Mouse (Mus musculus) cerebellum, adult 11 months (tissue): ENCODE measurements at regions not wholly inside any gene's neighbourhood (a gene's known extent, or its start where the extent isn't known, plus 50 kb on each side); places are given as distances from the start of the nearest gene placed in this dataset.
"Not testable (repeated sequence)": the region's sequence is repeated elsewhere in the genome, so short reads cannot be mapped to it uniquely, and the experiment has no call there.

Experiments
- DNase-seq: peaks from one replicate; pipeline ENCODE4 v3.0.0; 2022

DNA sequence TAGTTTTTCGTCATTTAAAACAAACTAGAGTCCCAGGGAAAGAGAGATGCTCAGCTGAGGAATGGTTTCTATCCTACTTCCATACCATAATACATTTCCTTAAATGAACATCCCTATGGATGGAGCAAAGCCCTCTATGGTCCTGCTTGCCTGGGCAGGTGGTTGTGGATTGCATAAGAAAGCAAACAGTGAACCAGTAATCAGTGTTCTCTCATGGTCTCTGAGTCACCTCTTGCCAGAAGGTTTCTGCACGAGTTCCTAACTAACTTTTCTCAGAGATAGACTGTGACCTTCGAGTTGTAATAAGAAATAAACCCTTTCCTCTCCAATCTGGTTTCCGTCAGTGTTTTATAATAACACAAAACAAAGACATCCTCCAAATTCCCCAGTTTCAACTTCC, 62.9 kb upstream of the Bet1 start:
- DNase-seq: no peak

DNA sequence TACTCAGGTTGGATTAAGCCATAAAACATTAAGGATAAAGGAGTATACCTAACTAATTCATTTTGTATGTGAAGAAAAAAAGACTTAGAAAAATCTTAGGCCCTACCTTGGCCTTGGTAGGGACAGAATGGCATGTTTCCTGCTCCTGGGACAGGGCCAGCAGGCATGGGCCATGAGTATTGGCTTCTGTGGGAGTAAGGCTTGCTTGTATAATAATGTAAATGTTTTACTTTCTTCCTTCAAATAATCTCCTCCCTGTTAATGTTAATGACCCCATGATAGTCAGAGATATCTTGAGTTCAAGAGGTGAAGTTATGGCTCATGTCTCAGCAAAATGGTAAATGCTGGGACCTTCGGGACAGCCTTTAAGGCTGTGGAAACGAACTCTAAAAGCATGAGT, 71.5 kb upstream of the Bet1 start:
- DNase-seq: no peak

DNA sequence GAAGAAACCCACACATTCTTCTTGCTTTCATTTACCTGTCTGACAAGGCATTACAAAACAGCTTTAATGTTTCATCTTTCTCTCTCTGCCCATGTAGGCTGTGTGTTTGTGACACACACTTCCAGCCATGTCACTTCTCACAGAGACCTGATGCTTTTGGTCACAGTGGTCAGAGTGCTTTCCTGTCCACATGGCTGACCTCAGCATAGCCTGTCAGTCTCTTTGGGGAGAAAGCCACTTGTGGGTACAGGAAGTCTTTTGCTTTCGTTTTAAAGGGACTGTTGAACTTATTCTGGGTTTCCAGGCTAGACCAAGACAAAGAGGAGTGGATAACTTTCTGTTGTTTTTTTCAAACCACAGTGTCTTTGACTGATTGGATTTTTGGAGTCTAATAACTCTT, 77.0 kb upstream of the Bet1 start:
- DNase-seq: no peak

DNA sequence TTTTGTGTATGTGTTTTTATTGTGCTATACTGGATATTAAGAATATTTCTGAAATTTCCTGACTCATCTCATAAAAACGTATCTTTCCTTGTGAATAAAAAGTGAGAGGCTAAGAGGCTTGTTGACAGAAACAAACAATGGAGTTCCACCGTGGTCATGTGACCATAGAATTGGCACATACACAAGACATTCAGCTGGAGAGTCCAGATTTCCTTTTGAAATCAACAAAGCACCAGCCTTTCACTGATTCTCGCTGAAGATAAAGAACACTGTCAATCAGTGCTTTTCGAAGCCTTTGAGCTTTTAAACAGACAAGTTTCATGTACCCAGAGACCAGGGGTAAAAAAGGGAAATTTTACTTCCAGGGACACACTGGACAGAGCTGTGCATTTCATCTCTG, 80.3 kb upstream of the Bet1 start:
- no peak for DNase-seq

DNA sequence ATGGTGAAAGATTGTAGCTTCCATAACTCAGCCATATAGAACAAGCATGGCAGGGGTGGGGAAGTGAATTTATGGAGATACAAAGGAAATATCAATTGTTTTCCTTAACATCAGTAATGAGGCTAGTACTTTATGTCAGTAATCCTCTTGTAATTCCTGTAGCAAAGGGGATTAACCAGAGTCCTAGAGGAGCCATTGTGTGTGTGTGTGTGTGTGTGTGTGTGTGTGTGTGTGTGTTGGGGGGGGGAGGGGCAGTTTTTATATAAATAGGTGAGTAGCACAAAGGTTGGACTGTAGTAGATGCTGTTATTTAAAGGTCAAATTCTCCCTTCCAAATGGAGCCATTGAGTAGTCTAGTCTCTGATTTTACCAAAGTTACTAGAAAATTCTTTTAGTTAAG, 81.0 kb upstream of the Bet1 start:
- no peak for DNase-seq

DNA sequence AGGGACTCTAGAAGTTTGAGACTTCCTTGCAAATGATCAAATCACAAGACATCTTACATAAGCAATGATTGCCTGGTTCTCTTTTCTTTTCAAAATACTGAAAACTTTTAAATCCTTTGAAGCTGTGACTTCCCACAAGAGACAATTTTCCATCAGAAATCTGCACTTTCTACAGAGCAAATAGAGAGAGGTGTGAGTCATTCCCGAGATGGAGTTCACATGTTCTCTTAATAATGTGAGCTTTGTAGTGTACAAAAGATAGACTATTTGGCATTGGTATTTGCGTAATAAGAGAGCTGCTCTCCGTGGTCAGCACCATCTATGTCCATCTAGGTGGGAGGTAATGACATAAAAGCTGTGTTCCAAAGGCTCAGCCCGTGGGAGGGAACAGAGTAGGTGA, 84.8 kb upstream of the Bet1 start:
- no peak for DNase-seq

DNA sequence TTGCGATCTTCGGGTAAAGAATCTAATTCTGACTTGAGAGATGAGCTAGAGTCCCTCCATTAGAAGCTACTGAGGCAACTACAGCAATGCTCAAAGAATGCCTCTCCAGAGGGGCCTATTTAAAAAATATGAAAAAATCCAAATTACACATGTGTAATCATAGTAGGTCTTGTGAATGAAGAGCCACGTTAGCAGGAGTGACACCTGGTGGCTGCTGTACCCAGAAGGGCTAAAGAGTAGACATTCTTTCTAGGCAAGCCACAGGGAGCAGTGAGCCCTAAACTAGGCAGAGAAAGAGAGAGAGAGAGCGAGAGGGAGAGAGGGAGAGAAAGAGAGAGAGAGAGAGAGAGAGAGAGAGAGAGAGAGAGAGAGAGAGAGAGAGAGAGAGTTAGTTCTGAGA, 100.9 kb upstream of the Bet1 start:
- no peak for DNase-seq

DNA sequence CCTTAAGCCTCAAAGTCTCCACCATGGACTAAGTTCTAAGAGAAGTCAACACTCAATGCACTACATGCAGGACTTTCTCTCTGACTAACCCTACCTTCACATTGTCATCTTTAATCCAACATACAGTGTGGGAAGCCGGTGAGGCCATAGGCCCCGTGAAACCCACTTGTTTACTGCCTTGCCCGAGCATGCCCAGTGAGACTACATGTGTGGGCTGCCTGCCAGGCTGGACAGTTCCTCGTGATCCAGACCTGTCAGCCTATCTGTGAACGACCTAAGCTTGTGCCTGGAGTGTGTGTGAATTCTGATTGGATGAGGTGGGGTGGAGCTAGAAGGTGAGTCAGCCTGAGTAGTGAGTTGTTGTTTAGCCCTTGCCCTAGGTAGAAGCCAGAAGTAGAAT, 104.2 kb upstream of the Bet1 start:
- DNase-seq: not testable (repeated sequence)

DNA sequence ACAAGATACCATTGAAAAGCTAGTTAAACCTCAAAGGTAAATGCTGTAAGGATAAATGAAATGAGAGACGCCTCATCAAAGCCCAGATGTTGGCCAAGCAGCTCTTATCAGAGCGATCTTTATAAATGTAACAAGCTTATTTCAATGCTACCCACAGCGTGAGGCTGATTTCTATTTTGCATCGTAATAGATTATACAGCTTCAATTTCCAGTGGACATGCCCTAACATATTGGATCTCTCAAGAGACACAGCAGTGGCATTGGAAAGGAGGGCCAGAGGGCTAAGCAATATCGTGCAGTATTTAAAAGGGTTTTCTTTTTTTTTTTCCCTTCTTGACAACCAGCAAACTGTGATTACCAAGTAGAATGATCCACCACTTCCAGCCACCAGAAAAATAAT, 106.5 kb upstream of the Bet1 start:
- no peak for DNase-seq

DNA sequence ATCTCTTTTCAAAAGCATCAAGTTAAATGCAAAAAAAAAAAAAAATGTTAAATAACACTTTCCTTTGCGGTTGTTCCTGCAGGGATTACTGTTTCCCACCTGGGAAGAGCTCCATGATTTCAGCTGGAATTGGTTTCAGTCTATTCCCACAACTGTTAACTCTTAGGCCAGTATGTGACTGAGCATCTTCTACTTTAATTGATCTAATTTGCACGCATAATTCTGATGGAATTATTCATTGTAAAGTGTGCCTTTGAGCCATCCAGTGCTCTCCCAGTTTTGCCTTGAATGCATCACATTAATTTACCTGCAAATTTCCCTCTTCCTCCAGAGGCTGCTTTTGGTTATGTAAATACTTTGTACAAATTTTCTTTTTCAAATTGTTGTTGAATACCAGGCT, 114.4 kb upstream of the Bet1 start:
- DNase-seq: no peak

DNA sequence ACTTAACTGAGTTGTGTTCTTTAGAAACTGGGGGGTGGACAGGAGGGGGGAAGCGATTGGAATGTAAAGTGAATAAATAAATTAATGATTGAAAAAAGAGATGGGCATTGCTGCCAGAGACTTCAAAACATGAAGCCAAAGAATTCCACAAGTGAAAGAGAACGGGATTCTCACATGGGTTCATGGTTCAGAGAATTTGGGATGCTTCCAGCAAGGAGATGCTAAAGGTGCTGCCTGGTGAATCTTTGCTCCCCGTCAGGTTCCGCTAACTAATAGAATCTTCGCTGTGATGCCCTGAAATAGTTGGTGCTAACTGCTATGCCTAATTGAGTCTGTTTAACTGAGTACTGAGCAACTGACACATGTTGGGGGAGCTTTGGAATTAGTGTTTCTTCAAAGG, 118.9 kb upstream of the Bet1 start:
- DNase-seq: no peak

DNA sequence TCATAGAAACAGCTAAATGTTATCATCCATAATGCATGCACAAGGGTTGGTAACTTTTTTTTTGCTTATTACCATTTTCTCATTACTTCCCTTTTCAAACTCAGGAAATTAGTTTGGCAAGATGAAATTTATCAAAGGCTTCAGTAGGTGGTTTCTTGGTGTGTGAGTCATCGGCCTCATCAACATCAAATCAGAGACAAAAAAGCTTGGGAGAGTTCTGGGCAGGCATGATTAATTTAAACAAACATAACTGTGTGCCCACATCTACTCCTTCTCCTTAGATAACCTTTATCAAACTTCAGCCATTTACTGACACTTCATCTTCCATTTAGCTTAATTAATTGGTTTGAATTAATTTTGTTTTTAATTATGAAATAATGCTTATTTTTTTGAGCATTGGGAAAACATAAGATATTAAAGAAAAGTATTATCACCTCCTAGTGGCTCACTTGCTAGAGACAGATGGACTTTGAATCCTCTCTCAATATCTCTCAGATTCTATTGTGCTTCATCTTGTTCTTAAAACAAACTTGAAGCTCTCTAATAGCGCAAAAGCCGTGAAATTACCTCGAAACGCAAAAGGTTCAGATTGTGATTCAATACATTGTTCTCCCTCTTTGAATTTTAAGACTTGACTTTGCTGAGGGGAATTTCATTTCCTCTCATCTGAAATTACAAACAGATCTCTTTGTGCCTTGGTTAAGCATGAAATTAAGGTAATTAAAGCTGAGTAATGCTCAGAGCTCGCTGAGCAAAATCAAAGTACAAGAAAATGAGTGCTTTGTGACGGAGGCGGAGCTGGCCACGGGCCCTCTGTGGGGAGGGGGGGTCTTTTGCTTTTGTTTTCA, 158.7 kb upstream of the Bet1 start:
- no peak for DNase-seq

DNA sequence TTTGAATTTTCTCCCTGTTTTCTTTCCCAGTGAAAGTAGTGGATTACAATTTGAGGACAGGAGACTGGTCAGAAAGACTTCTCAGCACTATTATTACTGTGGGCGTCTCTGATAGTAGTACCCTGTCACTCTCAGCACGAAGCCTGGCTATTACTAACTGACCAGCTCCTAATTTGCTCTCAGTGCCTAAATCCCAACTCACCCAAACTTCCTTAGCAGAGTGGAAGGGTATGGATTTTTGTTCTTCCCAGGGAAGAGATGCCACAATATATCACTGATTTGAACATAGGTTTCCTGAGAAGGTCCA, 159.3 kb upstream of the Bet1 start:
- no peak for DNase-seq

DNA sequence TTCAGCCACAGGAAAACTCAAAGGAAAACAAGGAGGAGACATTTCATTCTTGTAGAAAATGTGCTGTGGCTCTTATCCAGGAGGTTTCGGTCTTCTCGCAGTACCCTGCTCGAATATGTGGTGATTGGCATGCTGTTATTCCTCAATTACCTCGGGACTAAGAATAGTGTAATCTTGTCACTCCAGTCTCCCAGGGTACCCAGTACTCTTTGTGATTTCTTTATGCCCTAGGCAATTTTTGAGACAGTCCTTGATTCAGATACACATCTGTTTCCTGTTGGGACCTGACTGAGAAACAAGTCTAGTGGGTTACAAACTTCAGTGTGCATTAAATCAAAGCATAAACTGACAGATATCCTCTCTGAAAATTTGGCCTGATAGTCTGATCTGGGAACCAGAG, 189.8 kb upstream of the Bet1 start:
- no peak for DNase-seq

DNA sequence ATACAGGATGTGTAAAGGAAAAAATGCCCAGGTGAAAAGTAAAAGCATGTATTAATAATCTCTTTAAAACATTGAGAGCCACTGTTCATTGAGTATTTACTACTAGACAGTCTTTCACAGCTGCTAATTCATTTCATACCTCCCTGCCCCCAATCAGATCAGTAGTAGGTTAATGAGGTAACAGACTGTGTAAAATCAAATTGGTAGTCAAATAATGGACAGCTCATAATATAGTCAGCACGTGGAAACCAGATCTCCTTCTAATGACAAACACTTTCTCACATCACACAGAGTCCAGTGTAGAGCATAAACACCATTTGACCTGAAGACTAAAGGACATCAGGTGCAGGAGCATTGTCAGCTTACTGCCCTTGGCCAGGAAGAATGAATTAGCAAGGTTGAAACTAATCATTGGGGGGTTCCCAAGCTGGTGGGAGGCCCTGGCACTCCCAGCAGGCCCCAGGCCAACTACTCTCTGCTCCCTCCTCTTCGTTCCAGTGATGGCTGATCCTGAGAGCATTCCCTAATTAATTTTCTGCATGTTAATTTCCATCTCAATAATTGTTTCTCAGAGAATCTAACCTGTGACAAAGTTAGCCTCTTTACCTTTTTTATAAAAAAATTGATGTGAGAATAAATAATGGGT, 190.6 kb upstream of the Bet1 start:
- DNase-seq: no peak

DNA sequence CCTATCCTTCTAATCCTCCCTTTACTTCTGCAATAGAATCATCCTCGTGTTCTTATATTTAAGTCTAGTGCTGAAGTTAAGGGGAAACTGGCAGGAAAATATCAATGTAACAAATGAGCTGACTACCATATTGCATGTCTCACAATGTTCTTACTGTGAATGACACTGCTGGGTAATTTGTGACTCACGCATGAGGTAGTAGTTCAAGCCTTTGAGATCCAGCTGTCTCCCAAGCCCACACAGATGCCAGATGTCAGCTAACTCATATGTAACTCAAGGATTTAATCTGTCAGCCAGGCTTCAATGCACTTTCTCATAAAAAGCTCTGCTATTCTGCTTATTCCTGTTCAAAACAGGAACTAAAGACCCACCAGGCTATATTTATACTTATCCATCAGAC, 204.6 kb upstream of the Bet1 start:
- no peak for DNase-seq

DNA sequence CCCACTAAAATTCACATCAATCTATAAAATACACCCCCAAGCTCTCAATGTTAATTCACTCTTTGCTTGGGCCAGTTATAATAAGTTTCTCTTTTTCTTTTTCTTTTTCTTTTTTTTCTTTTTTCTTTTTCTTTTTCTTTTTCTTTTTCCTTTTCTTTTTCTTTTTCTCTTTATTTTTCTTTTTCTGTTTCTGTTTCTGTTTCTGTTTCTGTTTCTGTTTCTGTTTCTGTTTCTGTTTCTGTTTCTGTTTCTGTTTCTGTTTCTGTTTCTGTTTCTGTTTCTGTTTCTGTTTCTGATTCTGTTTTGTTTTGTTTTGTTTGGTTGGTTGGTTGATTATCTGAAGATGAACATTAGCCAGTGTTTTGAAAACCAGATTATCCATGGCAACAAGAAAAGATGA, 201.2 kb upstream of the Col1a2 start:
- not testable (repeated sequence) for DNase-seq

DNA sequence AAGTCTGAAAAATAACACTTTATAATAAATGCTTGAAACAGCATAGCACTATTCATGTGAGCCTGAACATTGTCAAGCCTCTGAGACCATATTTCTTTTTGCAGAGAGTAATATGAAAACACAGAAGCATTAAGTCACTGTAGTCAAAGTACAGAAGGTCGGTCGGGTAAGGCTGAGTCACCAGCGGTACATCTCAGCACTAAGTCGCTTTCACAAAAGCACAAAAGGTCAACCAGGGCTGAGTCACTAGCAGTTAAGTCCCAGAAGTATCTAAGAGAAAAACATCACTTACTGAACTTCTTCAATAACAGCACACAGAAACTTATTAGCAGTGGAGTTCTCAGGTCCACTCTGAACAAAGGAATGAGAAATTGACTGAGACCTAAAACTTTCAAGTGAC, 154.7 kb upstream of the Col1a2 start:
- no peak for DNase-seq

DNA sequence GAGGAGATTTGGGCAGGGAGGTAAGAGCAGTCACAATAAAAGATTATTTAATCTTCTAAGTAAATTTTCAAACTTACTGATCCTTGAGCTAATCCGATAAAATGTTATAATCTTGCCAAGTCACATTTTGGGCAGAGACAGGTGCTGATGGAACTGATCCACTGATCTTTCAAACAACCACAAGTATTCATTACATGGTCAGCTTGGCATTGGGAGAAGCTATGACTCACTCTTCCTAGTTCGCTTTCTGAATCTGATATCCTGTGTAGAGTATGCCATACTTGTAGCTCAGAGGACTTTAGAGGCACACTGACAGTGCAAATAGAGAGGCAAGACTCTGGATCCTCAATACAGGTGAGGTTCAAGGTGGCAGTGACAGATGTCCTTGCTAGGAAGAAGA, 142.4 kb upstream of the Col1a2 start:
- DNase-seq: no peak

DNA sequence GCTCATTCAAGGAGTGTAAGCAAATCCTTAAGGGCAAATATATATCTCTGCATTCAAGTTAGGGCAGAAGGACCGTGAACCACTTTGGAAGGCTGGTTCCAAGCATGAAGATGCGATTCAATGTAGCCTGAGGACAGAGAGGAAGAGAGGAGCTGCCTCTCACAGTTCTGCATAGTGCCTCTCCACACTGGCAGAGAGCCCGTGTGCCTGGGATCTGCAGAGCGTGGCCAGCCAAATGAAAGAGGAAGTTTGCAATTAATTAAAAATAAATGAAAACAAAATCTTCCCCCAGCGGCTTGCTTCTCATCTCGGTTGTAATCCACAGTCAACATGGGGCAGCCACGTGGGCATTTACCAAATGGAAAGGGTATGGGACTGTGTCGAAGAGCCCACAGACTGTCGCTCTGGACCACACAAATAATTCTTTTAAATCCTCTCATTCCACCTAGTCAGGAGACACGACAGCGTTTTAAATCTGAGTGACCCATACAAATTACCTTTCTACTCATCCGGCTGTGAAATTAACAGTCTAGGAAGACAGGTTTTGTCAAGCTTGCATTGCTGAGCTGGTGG, 129.1 kb upstream of the Col1a2 start:
- DNase-seq: no peak

DNA sequence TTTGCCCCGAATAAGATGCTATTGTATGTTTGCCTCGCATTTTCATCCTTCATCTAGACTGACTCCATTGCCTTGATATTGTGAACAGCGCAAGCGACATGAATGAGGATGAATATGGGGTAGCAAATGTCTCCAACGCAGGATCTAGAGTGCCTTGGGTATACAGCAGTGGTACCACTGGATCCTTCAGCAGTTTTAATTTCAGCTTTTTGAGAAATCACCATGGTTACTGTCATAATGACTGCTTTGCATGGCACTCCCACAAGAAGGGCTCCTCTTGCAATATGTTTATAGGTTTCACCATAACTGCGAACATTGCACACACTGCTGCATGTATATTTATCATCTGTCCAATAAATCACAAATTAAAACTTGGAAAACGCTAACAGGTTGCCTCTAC, 107.8 kb upstream of the Col1a2 start:
- DNase-seq: no peak

DNA sequence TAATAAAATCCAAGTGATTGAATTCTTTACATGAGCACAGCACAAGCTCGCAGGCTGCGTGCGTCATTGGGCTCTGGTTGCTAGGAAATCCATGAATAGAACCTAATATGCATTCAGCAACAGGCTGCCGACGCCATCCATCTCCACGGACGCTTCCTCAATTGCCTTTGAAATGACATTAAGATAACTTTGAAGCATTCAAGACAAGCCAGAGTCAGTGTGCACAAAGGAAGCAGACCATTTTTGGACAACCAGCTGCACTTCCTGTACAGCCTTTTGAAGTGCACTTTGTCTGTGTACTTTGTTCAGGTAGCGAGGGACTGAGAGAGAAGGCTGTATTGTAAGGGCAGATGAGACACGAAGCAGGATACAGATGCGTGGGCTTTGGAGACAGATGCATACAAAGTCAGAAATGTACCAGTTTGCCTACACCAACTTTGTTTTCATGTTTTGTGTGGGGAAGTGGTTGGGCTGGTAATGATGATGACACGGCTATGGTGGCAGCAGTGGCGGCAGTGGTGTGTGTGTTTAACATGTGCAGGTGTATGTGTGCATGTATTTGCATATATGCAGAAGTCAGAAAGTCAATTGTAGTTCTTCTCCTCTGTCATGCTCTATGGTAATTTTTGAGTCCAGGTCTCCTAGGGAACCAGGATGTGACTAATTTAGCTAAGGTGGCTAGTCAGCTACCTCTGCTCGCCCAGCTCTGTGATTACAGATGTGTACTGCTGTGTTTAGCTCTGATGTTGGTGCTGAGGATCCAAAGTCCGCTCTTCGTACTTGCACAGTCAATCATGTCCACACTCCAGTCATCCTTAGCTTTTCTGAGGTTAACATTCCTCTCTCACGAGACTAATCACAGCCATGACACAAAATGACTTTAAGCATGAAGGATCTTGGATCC, 106.7 kb upstream of the Col1a2 start:
- no peak for DNase-seq

DNA sequence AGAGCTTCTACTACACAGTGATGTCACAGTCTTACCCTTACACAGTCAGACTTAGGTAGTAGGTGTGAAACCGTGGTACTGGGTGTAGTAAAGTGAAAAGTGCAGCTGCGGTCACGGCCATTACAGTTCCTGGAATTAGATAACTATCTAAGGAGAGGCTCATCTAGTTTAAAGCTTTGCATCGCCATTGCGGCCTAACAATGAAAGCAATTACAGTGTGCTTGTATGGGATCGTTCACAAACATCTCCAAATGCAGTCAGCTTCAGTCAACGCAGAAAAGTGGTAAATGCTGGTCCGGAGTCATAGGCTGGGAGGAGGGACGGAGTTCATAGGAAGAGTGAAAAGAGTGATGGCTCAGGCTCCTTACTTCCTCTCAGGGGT, 106.0 kb upstream of the Col1a2 start:
- no peak for DNase-seq

DNA sequence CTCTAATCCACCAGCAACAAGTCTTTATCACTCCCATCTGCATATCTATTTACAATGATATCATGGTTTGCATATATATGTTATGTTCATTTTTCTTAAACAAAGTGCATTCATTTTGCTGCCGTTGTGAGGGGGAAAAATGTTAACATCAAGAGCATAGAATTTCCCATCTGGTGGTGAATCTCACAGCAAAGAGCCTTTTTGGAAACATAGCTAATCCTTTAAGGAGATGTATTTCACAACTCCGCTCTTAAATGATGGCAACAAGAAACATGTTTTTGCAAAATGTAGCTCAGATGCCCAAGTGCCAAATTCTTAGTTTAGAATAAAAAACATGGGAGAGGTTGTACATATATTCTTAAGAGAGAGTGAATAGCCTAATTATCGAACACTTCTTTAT, 99.3 kb upstream of the Col1a2 start:
- no peak for DNase-seq
